Mouse (Mus musculus): Measurements from ENCODE around the gene Phactr4. TPM values are rescaled to one million over a fixed set of nuclear protein-coding genes. Genes with fewer than 3 reads are reported as not detected.

Gene Phactr4
- total RNA-seq, 1 experiment from 2014 or later = 46.2 TPM

GRCm38 (mm10) chr4:132367480-132368201 is 54.6 kb downstream of the Phactr4 start:
- no peak for DNase-seq

- DNase-seq = no peak
Measured at GRCm38 (mm10) chr4:132365450-132366060, 56.7 kb downstream of the Phactr4 start.

GRCm38 (mm10) chr4:132363487-132363886 is 58.8 kb downstream of the Phactr4 start:
- DNase-seq = no peak

GRCm38 (mm10) chr4:132359510-132359909 is 62.8 kb downstream of the Phactr4 start:
- DNase-seq = no peak

- DNase-seq = peak; percentile 83
Measured at GRCm38 (mm10) chr4:132356170-132356569, 66.1 kb downstream of the Phactr4 start.

- DNase-seq = no peak
Measured at GRCm38 (mm10) chr4:132355403-132355802, 66.9 kb downstream of the Phactr4 start.

- DNase-seq = peak; percentile 91
Measured at GRCm38 (mm10) chr4:132354571-132354970, 67.7 kb downstream of the Phactr4 start.

GRCm38 (mm10) chr4:132353481-132353885 is 68.8 kb downstream of the Phactr4 start, which contains the start of gene Rcc1:
Rcc1 (minus strand) TSS chr4:132353605.
- DNase-seq = peak; percentile 94

- peak; percentile 52 for DNase-seq
Measured at GRCm38 (mm10) chr4:132352739-132353138, 69.5 kb downstream of the Phactr4 start.

- no peak for DNase-seq
Measured at GRCm38 (mm10) chr4:132351401-132351800, 70.9 kb downstream of the Phactr4 start.

GRCm38 (mm10) chr4:132350854-132351253 is 71.4 kb downstream of the Phactr4 start:
- no peak for DNase-seq

- DNase-seq = no peak
Measured at GRCm38 (mm10) chr4:132350123-132350740, 72.1 kb downstream of the Phactr4 start.

- DNase-seq = no peak
Measured at GRCm38 (mm10) chr4:132349495-132350122, 72.7 kb downstream of the Phactr4 start.

GRCm38 (mm10) chr4:132346661-132347060 is 75.6 kb downstream of the Phactr4 start:
- no peak for DNase-seq

GRCm38 (mm10) chr4:132346261-132346660 is 76.0 kb downstream of the Phactr4 start:
- DNase-seq = no peak

GRCm38 (mm10) chr4:132345843-132346212 is 76.5 kb downstream of the Phactr4 start:
- DNase-seq = no peak

GRCm38 (mm10) chr4:132345135-132345842 is 77.0 kb downstream of the Phactr4 start:
- peak; percentile 97 for DNase-seq

- peak; percentile 39 for DNase-seq
Measured at GRCm38 (mm10) chr4:132344403-132345134, 77.7 kb downstream of the Phactr4 start.

GRCm38 (mm10) chr4:132341451-132341850 is 80.8 kb downstream of the Phactr4 start:
- DNase-seq = no peak

GRCm38 (mm10) chr4:132338943-132339342 is 83.3 kb downstream of the Phactr4 start:
- DNase-seq = peak; percentile 76

GRCm38 (mm10) chr4:132332880-132333279 is 89.4 kb downstream of the Phactr4 start:
- DNase-seq = no peak

Data from adrenal gland, postnatal 14 days (tissue).